Mouse (Mus musculus) brain, embryonic 14.5 days (tissue): ENCODE measurements around the gene Tpm1.

Source experiments
- CTCF ChIP-seq: fragments of 200-500 bp; IDR thresholded peaks from 2 replicates; pipeline ENCODE4 v1.5.1; 2012; ENCODE audit warnings: inconsistent platforms, mild to moderate bottlenecking, moderate library complexity, borderline replicate concordance; ENCODE audit not compliant: insufficient read depth, insufficient read length; ENCODE audit errors: extremely low read depth
- POLR2A ChIP-seq: fragments of 200-500 bp; IDR thresholded peaks from 2 replicates; pipeline ENCODE4 v1.6.1; 2012; ENCODE audit warnings: mild to moderate bottlenecking, inconsistent platforms, borderline replicate concordance; ENCODE audit not compliant: poor library complexity, insufficient read depth, insufficient read length, severe bottlenecking; ENCODE audit errors: extremely low read depth

- TF ChIP-seq POLR2A (no peak), CTCF (no peak)
Measured at GRCm38 (mm10) chr9:66989581-66989980, 59.6 kb downstream of the Tpm1 start.
